Mouse (Mus musculus) hindbrain, embryonic 12.5 days (tissue): ENCODE measurements around the gene Atp8b4. TPM values are rescaled to one million over a fixed set of nuclear protein-coding genes. Genes with fewer than 3 reads are reported as not detected.

Source experiments
- ATAC-seq: fragments of 200-750 bp; cut with Nextera tagmentation; 2 replicates; pipeline ENCODE4 v1.8.0; 2017; ENCODE audit warnings: moderate TSS enrichment; ENCODE audit not compliant: low FRiP score
- H3K27ac ChIP-seq: fragments of 300-500 bp; sonication (generic); 2 replicates; pipeline ENCODE4 v1.5.1; 2016; ENCODE audit warnings: mild to moderate bottlenecking
- H3K27me3 ChIP-seq: fragments of 300-500 bp; sonication (generic); 2 replicates; pipeline ENCODE4 v1.6.1; 2016; ENCODE audit warnings: mild to moderate bottlenecking
- H3K36me3 ChIP-seq: fragments of 300-500 bp; sonication (generic); 2 replicates; pipeline ENCODE4 v1.6.1; 2016; ENCODE audit warnings: mild to moderate bottlenecking
- H3K4me1 ChIP-seq: fragments of 300-500 bp; sonication (generic); 2 replicates; pipeline ENCODE4 v1.6.1; 2016
- H3K4me2 ChIP-seq: fragments of 300-500 bp; sonication (generic); replicated peaks from 2 replicates; pipeline ENCODE4 v1.6.1; 2016; ENCODE audit warnings: mild to moderate bottlenecking
- H3K4me3 ChIP-seq: fragments of 300-500 bp; sonication (generic); 2 replicates; pipeline ENCODE4 v1.5.1; 2016; ENCODE audit warnings: mild to moderate bottlenecking
- H3K9ac ChIP-seq: fragments of 300-500 bp; sonication (generic); 2 replicates; pipeline ENCODE4 v1.6.1; 2016; ENCODE audit warnings: mild to moderate bottlenecking, moderate library complexity
- H3K9me3 ChIP-seq: fragments of 300-500 bp; sonication (generic); replicated peaks from 2 replicates; pipeline ENCODE4 v1.6.1; 2016; ENCODE audit warnings: mild to moderate bottlenecking
- WGBS: fragments of 180-500 bp; shearing (Covaris S2); methylation state at CpG from one replicate; pipeline ENCODE4 v1.1.7; 2016; 5-methylcytosine and 5-hydroxymethylcytosine counted together
- polyA plus RNA-seq: library from polyadenylated mRNA; unstranded; fragments of >200 nt; fragmentation: Nextera tagmentation; extraction: Ambion mirVana; gene quantifications from 2 replicates; pipeline ENCODE4 v1.2.1, GENCODE M21; 2016

Atp8b4 gene
- polyA plus RNA-seq, 1 experiment from 2014 or later, result 0.12 TPM

GRCm38 (mm10) chr2:126363745-126364725, 136.4 kb downstream of the Atp8b4 start:
- H3K27me3 ChIP-seq, result no peaks in the 10 kb centered on the region
- H3K9me3 ChIP-seq, result no peaks in the 10 kb centered on the region
- H3K36me3 ChIP-seq, result no peaks in the 10 kb centered on the region
- no peaks in the 10 kb centered on the region for H3K4me1 ChIP-seq
- ATAC-seq, result no peak
- 83% methylated on average over 14 of the region's 14 CpGs for WGBS
- H3K4me2 ChIP-seq, result no peak overlapping the region
- no peak overlapping the region for H3K9ac ChIP-seq
- no peak overlapping the region for H3K27ac ChIP-seq
- no peak overlapping the region for H3K4me3 ChIP-seq

DNA sequence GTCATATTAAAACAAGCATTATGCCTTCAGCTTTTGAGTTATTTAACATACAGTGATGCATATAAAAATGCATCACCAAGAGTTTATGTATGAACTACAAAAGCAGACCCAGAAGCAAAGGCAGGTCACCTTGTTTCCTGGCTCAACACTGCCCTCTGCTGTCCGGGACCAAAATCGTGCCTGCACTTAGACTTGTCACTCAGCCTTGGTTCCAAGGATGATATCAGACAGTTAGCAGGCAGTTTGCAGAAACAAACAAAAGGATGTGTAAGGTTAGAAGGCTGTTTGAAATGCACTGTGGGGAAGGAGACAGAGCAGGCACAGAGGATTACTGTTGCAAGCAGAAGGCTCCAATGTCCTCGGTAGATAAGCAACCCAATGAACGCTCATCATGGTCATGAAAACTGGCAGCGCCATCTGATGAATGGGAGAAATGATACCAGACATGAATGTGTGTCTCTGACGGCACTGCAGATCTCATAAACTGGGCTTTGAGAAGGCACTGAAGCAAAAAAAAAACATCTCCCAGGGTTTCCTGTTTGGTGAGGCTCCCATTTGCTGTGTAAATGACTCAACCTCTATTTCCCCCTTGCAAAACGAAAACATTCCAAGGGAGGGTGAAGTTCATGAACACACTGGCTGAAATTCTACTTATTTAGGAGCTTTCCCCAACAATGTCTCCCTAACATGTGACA, 137.3 kb downstream of the Atp8b4 start:
- no peak for ATAC-seq
- no peaks in the 10 kb centered on the region for H3K4me1 ChIP-seq
- H3K36me3 ChIP-seq, result no peaks in the 10 kb centered on the region
- 53% methylated on average over 7 of the region's 7 CpGs for WGBS
- no peaks in the 10 kb centered on the region for H3K9me3 ChIP-seq
- no peak overlapping the region for H3K4me3 ChIP-seq
- H3K27me3 ChIP-seq, result no peaks in the 10 kb centered on the region
- no peak overlapping the region for H3K4me2 ChIP-seq
- no peak overlapping the region for H3K27ac ChIP-seq
- H3K9ac ChIP-seq, result no peak overlapping the region

DNA sequence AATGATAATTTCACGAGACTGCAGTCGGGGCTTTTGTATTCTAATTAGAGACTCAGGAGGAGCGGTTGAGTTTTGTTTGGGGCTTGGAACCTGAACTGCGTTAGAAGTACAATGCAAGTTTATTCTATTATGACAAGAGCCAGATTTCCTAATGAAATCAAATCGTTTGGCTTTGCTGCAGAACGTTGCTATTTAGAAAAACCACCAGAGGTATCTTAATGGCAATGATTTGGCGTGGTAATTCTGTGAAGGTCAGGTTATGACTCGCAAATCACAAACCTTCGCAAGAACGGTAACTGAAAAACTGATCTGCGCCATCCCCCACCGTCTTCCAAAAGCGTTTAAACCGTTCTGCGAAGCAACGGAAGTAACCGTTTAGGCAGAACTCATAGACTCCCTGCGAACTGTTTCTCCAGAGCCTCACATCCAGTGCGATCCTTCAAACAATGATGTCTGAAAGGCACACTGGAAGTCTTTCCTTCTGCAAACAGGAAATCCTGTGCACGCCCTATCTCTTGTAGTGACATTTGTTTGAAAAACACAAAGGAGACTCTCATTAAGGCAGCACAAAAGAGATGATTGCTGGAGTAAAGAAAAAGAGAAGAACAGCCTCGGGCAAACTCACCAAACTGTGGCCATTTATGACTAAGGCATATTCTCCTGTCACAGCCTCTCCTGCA, 139.2 kb downstream of the Atp8b4 start:
- H3K9ac ChIP-seq, result no peak overlapping the region
- no peaks in the 10 kb centered on the region for H3K27me3 ChIP-seq
- no peak overlapping the region for H3K4me2 ChIP-seq
- no peak overlapping the region for H3K27ac ChIP-seq
- no peaks in the 10 kb centered on the region for H3K4me1 ChIP-seq
- no peaks in the 10 kb centered on the region for H3K9me3 ChIP-seq
- no peaks in the 10 kb centered on the region for H3K36me3 ChIP-seq
- H3K4me3 ChIP-seq, result no peak overlapping the region
- 67% methylated on average over 21 of the region's 21 CpGs for WGBS
- ATAC-seq, result no peak

DNA sequence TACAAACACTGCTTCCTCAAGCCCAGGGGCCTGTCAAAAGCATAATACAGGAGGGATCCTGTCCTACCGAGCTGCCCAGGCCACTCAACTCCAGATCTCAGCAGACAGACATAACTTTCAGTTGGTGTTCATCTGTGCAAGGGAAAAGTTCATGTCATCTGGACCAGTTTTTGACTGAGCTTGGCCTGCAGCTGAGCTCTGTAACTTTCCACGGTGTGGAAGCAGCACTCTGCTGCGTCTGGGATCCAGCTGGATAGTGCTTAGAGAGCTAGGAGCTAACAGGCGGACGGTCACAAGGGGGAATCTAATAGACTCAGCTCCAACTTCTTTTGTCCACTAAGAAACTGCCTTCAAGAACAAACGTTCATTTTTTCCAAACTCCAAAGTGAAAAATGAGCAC, 139.8 kb downstream of the Atp8b4 start:
- Histone ChIP-seq H3K27me3 (no peaks in the 10 kb centered on the region), H3K27ac (no peak overlapping the region), H3K9me3 (no peaks in the 10 kb centered on the region), H3K36me3 (no peaks in the 10 kb centered on the region), H3K4me3 (no peak overlapping the region), H3K4me2 (no peak overlapping the region), H3K4me1 (no peaks in the 10 kb centered on the region), H3K9ac (no peak overlapping the region)
- no peak for ATAC-seq
- 48% methylated on average over 6 of the region's 6 CpGs for WGBS

DNA sequence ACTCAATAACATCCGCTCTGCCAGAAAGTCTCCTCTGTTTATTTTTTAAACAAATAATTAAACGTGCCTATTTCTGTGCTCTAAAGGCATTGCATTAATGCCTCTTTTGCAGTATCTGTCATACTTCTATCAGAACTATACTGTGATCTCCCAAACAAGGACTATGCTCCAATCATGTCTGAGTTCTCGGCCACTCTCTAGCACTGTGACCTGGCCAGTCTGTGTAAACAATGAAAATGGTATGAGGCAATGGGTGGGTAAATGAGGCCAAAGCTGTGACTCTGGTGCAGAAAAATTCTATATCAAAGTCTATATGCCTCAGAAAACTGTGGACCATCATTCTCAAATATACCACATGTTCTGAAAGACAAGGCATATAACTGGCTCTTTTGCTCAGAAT, 140.5 kb downstream of the Atp8b4 start:
- H3K4me1 ChIP-seq, result no peaks in the 10 kb centered on the region
- H3K36me3 ChIP-seq, result no peaks in the 10 kb centered on the region
- WGBS, result 85% methylated on average over 3 of the region's 3 CpGs
- no peak overlapping the region for H3K9ac ChIP-seq
- H3K4me2 ChIP-seq, result no peak overlapping the region
- H3K9me3 ChIP-seq, result no peaks in the 10 kb centered on the region
- no peak overlapping the region for H3K4me3 ChIP-seq
- ATAC-seq, result no peak
- H3K27ac ChIP-seq, result no peak overlapping the region
- no peaks in the 10 kb centered on the region for H3K27me3 ChIP-seq

GRCm38 (mm10) chr2:126359278-126359677, 141.2 kb downstream of the Atp8b4 start:
- Histone ChIP-seq H3K4me2 (no peak overlapping the region), H3K36me3 (no peaks in the 10 kb centered on the region), H3K4me1 (no peaks in the 10 kb centered on the region), H3K9ac (no peak overlapping the region), H3K27ac (no peak overlapping the region), H3K9me3 (no peaks in the 10 kb centered on the region), H3K27me3 (no peaks in the 10 kb centered on the region), H3K4me3 (no peak overlapping the region)
- 90% methylated on average over 1 of the region's 1 CpGs for WGBS
- ATAC-seq, result no peak

- Histone ChIP-seq H3K9me3 (no peaks in the 10 kb centered on the region), H3K27ac (no peak overlapping the region), H3K27me3 (no peaks in the 10 kb centered on the region), H3K9ac (no peak overlapping the region), H3K4me2 (no peak overlapping the region), H3K4me3 (no peak overlapping the region), H3K36me3 (no peaks in the 10 kb centered on the region), H3K4me1 (no peaks in the 10 kb centered on the region)
- WGBS, result 91% methylated on average over 5 of the region's 5 CpGs
- no peak for ATAC-seq
These were observed 141.7 kb downstream of the Atp8b4 start for GRCm38 (mm10) chr2:126358741-126359140.

DNA sequence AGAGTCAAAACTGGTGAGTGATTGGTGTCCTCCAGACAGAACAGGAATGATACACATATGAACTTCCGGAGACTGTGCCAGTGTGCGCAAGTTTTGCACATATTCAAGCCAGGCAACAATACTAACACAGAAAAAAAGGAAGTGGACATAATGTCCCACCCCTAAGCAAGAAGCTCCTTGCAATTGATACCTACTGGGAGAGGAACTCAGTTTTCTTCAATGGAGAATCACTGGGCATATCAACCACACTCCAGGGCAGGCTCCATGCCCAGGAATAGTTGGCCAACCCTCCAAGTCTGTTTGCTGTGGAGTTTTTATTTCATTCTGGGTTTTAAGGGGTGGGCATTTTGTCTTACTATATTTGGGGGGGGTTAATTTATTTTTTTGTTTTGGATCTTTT, 145.2 kb downstream of the Atp8b4 start:
- H3K27ac ChIP-seq, result no peak overlapping the region
- no peak for ATAC-seq
- H3K4me3 ChIP-seq, result no peak overlapping the region
- no peak overlapping the region for H3K9ac ChIP-seq
- 88% methylated on average over 2 of the region's 2 CpGs for WGBS
- no peaks in the 10 kb centered on the region for H3K36me3 ChIP-seq
- H3K9me3 ChIP-seq, result no peaks in the 10 kb centered on the region
- no peaks in the 10 kb centered on the region for H3K27me3 ChIP-seq
- no peak overlapping the region for H3K4me2 ChIP-seq
- H3K4me1 ChIP-seq, result no peaks in the 10 kb centered on the region

DNA sequence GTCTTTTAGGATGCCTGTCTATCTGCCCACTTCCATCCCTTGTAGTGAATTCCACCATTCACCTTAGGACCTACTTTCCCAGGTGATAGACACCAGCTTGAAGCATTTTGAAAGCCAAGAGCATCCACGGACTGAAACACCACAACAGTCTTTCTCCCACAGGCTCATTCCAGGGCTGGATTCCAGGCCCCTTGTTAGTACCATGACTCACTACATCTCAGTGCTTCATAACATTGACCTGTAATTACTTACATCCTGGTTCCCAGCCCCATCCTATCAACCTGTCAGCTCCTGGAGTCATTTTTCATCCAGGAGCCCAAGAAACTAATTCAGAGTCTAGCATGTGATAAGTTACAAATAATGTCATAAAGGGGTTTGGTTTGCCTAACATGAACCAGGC, 148.7 kb downstream of the Atp8b4 start:
- Histone ChIP-seq H3K4me2 (no peak overlapping the region), H3K36me3 (no peaks in the 10 kb centered on the region), H3K9me3 (no peaks in the 10 kb centered on the region), H3K27me3 (no peaks in the 10 kb centered on the region), H3K4me1 (no peaks in the 10 kb centered on the region), H3K27ac (no peak overlapping the region), H3K9ac (no peak overlapping the region), H3K4me3 (no peak overlapping the region)
- WGBS, result 57% methylated on average over 1 of the region's 1 CpGs
- ATAC-seq, result no peak

DNA sequence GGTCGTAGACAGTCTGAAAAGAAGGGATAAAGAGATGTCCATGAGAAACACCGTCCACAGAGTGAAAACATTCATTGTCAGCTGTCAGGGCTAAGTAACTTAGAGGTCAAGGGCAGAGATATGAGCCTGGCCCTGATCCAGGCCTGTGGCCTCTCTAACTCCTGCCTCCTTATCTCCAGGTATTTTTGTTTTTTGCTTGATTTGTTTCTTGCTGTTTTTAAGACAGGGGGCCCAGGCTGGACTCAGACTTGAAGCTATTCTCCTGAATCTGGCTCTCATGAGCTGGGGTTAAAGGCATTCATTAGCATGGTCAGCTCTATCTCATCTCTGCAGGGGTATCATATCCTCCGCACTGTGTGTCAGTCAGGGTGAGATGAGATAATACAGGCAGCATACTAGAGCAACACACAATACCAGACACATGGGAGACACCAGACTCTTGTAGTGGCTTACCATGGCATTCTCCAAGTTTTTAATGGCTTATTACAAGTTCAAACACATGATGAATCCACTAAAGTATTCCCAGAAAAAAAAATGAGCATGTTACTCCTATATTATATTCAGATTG, 157.4 kb downstream of the Atp8b4 start:
- Histone ChIP-seq H3K27me3 (no peaks in the 10 kb centered on the region), H3K36me3 (no peaks in the 10 kb centered on the region), H3K4me1 (no peaks in the 10 kb centered on the region), H3K4me3 (no peak overlapping the region), H3K9me3 (no peaks in the 10 kb centered on the region), H3K9ac (no peak overlapping the region), H3K4me2 (no peak overlapping the region), H3K27ac (no peak overlapping the region)
- WGBS, result 80% methylated on average over 3 of the region's 3 CpGs
- ATAC-seq, result no peak

- no peaks in the 10 kb centered on the region for H3K36me3 ChIP-seq
- no peak overlapping the region for H3K9ac ChIP-seq
- no peaks in the 10 kb centered on the region for H3K4me1 ChIP-seq
- no peak for ATAC-seq
- WGBS, result 92% methylated on average over 8 of the region's 8 CpGs
- no peaks in the 10 kb centered on the region for H3K9me3 ChIP-seq
- no peak overlapping the region for H3K27ac ChIP-seq
- no peak overlapping the region for H3K4me3 ChIP-seq
- H3K27me3 ChIP-seq, result no peaks in the 10 kb centered on the region
- H3K4me2 ChIP-seq, result no peak overlapping the region
These were observed 159.0 kb downstream of the Atp8b4 start for GRCm38 (mm10) chr2:126341521-126341920.

GRCm38 (mm10) chr2:126340201-126340600, 160.3 kb downstream of the Atp8b4 start:
- no peak for ATAC-seq
- no peak overlapping the region for H3K27ac ChIP-seq
- no peak overlapping the region for H3K9ac ChIP-seq
- H3K36me3 ChIP-seq, result no peaks in the 10 kb centered on the region
- H3K4me2 ChIP-seq, result no peak overlapping the region
- H3K27me3 ChIP-seq, result no peaks in the 10 kb centered on the region
- H3K4me3 ChIP-seq, result no peak overlapping the region
- H3K9me3 ChIP-seq, result no peaks in the 10 kb centered on the region
- WGBS, result 90% methylated on average over 7 of the region's 7 CpGs
- no peaks in the 10 kb centered on the region for H3K4me1 ChIP-seq
